Mouse (Mus musculus): Measurements from ENCODE around the gene Tmem14a. TPM values are rescaled to one million over a fixed set of nuclear protein-coding genes. Genes with fewer than 3 reads are reported as not detected.
"Not testable (repeated sequence)": the region's sequence is repeated elsewhere in the genome, so short reads cannot be mapped to it uniquely, and the experiment has no call there.

Gene Tmem14a
- polyA plus RNA-seq, 1 experiment: 0.52 TPM

GRCm38 (mm10) chr1:21271343-21272055 is 53.1 kb downstream of the Tmem14a start:
- H3K4me2 ChIP-seq (ENCODE audit: low read depth): peak overlapping the region; percentile 38
- no peaks in the 10 kb centered on the region for H3K36me3 ChIP-seq (ENCODE audit: control insufficient read depth, insufficient read depth)
- no peak overlapping the region for H3ac ChIP-seq (ENCODE audit: control insufficient read depth, insufficient read length)
- no peaks in the 10 kb centered on the region for H3K27me3 ChIP-seq (ENCODE audit: control insufficient read depth, insufficient read depth, insufficient read length)
- H3K4me3 ChIP-seq: no peak overlapping the region
- H3K79me2 ChIP-seq (ENCODE audit: control insufficient read depth, insufficient read depth): no peaks in the 10 kb centered on the region
- no peak for TF ChIP-seq TCF12 (IDR thresholded peaks at IDR 0.05; ENCODE audit: insufficient read depth, poor library complexity, severe bottlenecking)
- no peak for TF ChIP-seq MAX (IDR thresholded peaks at IDR 0.05; ENCODE audit: low read depth)
- no peak for TF ChIP-seq SRF (IDR thresholded peaks at IDR 0.05; ENCODE audit: control insufficient read depth, insufficient read length, low read depth)
- TF ChIP-seq POLR2A (IDR thresholded peaks at IDR 0.05; ENCODE audit: insufficient read length, low read depth): no peak
- TF ChIP-seq MYOG (IDR thresholded peaks at IDR 0.05; ENCODE audit: control insufficient read depth in 1 of 3, insufficient read depth in 1 of 3, insufficient read length in 2 of 3, low read depth in 2 of 3): no peak
- TF ChIP-seq POLR2AphosphoS2 (IDR thresholded peaks at IDR 0.05; ENCODE audit: insufficient read length, low read depth): no peak
- no peak for TF ChIP-seq CEBPB (IDR thresholded peaks at IDR 0.05; ENCODE audit: insufficient read depth, poor library complexity, severe bottlenecking)
- TF ChIP-seq REST (IDR thresholded peaks at IDR 0.05; ENCODE audit: insufficient read depth, insufficient read length): no peak
- no peak for TF ChIP-seq MYOD1 (IDR thresholded peaks at IDR 0.05; ENCODE audit: control insufficient read depth in 1 of 3, insufficient read length in 2 of 3, low read depth in 2 of 3)
- no peak for TF ChIP-seq E2F4 (IDR thresholded peaks at IDR 0.05; ENCODE audit: insufficient read depth)
- no peak for TF ChIP-seq USF1 (IDR thresholded peaks at IDR 0.05; ENCODE audit: low read depth)
- TF ChIP-seq TCF3 (IDR thresholded peaks at IDR 0.05; ENCODE audit: insufficient read length, low read depth): no peak

- Histone ChIP-seq H3K36me3 (ENCODE audit: control insufficient read depth, insufficient read depth) (no peaks in the 10 kb centered on the region), H3ac (ENCODE audit: control insufficient read depth, insufficient read length) (no peak overlapping the region), H3K79me2 (ENCODE audit: control insufficient read depth, insufficient read depth) (no peaks in the 10 kb centered on the region), H3K27me3 (ENCODE audit: control insufficient read depth, insufficient read depth, insufficient read length) (no peaks in the 10 kb centered on the region), H3K4me2 (ENCODE audit: low read depth) (peak overlapping the region; percentile 38), H3K4me3 (no peak overlapping the region)
- TF ChIP-seq MYOG (IDR thresholded peaks at IDR 0.05; ENCODE audit: control insufficient read depth in 1 of 3, insufficient read depth in 1 of 3, insufficient read length in 2 of 3, low read depth in 2 of 3) (no peak), TCF12 (IDR thresholded peaks at IDR 0.05; ENCODE audit: insufficient read depth, poor library complexity, severe bottlenecking) (no peak), E2F4 (IDR thresholded peaks at IDR 0.05; ENCODE audit: insufficient read depth) (no peak), USF1 (IDR thresholded peaks at IDR 0.05; ENCODE audit: low read depth) (no peak), CEBPB (IDR thresholded peaks at IDR 0.05; ENCODE audit: insufficient read depth, poor library complexity, severe bottlenecking) (no peak), REST (IDR thresholded peaks at IDR 0.05; ENCODE audit: insufficient read depth, insufficient read length) (no peak), SRF (IDR thresholded peaks at IDR 0.05; ENCODE audit: control insufficient read depth, insufficient read length, low read depth) (no peak), MYOD1 (IDR thresholded peaks at IDR 0.05; ENCODE audit: control insufficient read depth in 1 of 3, insufficient read length in 2 of 3, low read depth in 2 of 3) (no peak), MAX (IDR thresholded peaks at IDR 0.05; ENCODE audit: low read depth) (no peak), TCF3 (IDR thresholded peaks at IDR 0.05; ENCODE audit: insufficient read length, low read depth) (no peak), POLR2A (IDR thresholded peaks at IDR 0.05; ENCODE audit: insufficient read length, low read depth) (no peak), POLR2AphosphoS2 (IDR thresholded peaks at IDR 0.05; ENCODE audit: insufficient read length, low read depth) (no peak)
These were observed 53.7 kb downstream of the Tmem14a start for GRCm38 (mm10) chr1:21272056-21272431.

GRCm38 (mm10) chr1:21273091-21273490 is 54.7 kb downstream of the Tmem14a start:
- no peaks in the 10 kb centered on the region for H3K27me3 ChIP-seq (ENCODE audit: control insufficient read depth, insufficient read depth, insufficient read length)
- H3K79me2 ChIP-seq (ENCODE audit: control insufficient read depth, insufficient read depth): no peaks in the 10 kb centered on the region
- H3K4me2 ChIP-seq (ENCODE audit: low read depth): no peak overlapping the region
- no peak overlapping the region for H3K4me3 ChIP-seq
- TF ChIP-seq TCF3 (IDR thresholded peaks at IDR 0.05; ENCODE audit: insufficient read length, low read depth): no peak
- TF ChIP-seq CEBPB (IDR thresholded peaks at IDR 0.05; ENCODE audit: insufficient read depth, poor library complexity, severe bottlenecking): no peak
- no peak for TF ChIP-seq POLR2A (IDR thresholded peaks at IDR 0.05; ENCODE audit: insufficient read length, low read depth)
- no peak for TF ChIP-seq MAX (IDR thresholded peaks at IDR 0.05; ENCODE audit: low read depth)
- TF ChIP-seq SRF (IDR thresholded peaks at IDR 0.05; ENCODE audit: control insufficient read depth, insufficient read length, low read depth): no peak
- TF ChIP-seq E2F4 (IDR thresholded peaks at IDR 0.05; ENCODE audit: insufficient read depth): no peak
- no peak for TF ChIP-seq TCF12 (IDR thresholded peaks at IDR 0.05; ENCODE audit: insufficient read depth, poor library complexity, severe bottlenecking)
- TF ChIP-seq MYOG (IDR thresholded peaks at IDR 0.05; ENCODE audit: control insufficient read depth in 1 of 3, insufficient read depth in 1 of 3, insufficient read length in 2 of 3, low read depth in 2 of 3): no peak
- TF ChIP-seq REST (IDR thresholded peaks at IDR 0.05; ENCODE audit: insufficient read depth, insufficient read length): no peak
- no peak for TF ChIP-seq POLR2AphosphoS2 (IDR thresholded peaks at IDR 0.05; ENCODE audit: insufficient read length, low read depth)
- TF ChIP-seq MYOD1 (IDR thresholded peaks at IDR 0.05; ENCODE audit: control insufficient read depth in 1 of 3, insufficient read length in 2 of 3, low read depth in 2 of 3): no peak
- TF ChIP-seq USF1 (IDR thresholded peaks at IDR 0.05; ENCODE audit: low read depth): no peak
- no peak overlapping the region for H3ac ChIP-seq (ENCODE audit: control insufficient read depth, insufficient read length)
- no peaks in the 10 kb centered on the region for H3K36me3 ChIP-seq (ENCODE audit: control insufficient read depth, insufficient read depth)

- H3K4me2 ChIP-seq (ENCODE audit: low read depth): no peak overlapping the region
- TF ChIP-seq POLR2AphosphoS2 (IDR thresholded peaks at IDR 0.05; ENCODE audit: insufficient read length, low read depth): no peak
- no peak for TF ChIP-seq MYOG (IDR thresholded peaks at IDR 0.05; ENCODE audit: control insufficient read depth in 1 of 3, insufficient read depth in 1 of 3, insufficient read length in 2 of 3, low read depth in 2 of 3)
- TF ChIP-seq TCF12 (IDR thresholded peaks at IDR 0.05; ENCODE audit: insufficient read depth, poor library complexity, severe bottlenecking): no peak
- TF ChIP-seq MAX (IDR thresholded peaks at IDR 0.05; ENCODE audit: low read depth): no peak
- no peak for TF ChIP-seq REST (IDR thresholded peaks at IDR 0.05; ENCODE audit: insufficient read depth, insufficient read length)
- TF ChIP-seq MYOD1 (IDR thresholded peaks at IDR 0.05; ENCODE audit: control insufficient read depth in 1 of 3, insufficient read length in 2 of 3, low read depth in 2 of 3): no peak
- TF ChIP-seq E2F4 (IDR thresholded peaks at IDR 0.05; ENCODE audit: insufficient read depth): no peak
- TF ChIP-seq CEBPB (IDR thresholded peaks at IDR 0.05; ENCODE audit: insufficient read depth, poor library complexity, severe bottlenecking): no peak
- no peak for TF ChIP-seq TCF3 (IDR thresholded peaks at IDR 0.05; ENCODE audit: insufficient read length, low read depth)
- TF ChIP-seq USF1 (IDR thresholded peaks at IDR 0.05; ENCODE audit: low read depth): no peak
- TF ChIP-seq POLR2A (IDR thresholded peaks at IDR 0.05; ENCODE audit: insufficient read length, low read depth): no peak
- TF ChIP-seq SRF (IDR thresholded peaks at IDR 0.05; ENCODE audit: control insufficient read depth, insufficient read length, low read depth): no peak
- H3K27me3 ChIP-seq (ENCODE audit: control insufficient read depth, insufficient read depth, insufficient read length): no peaks in the 10 kb centered on the region
- no peak overlapping the region for H3K4me3 ChIP-seq
- H3K79me2 ChIP-seq (ENCODE audit: control insufficient read depth, insufficient read depth): no peaks in the 10 kb centered on the region
- H3K36me3 ChIP-seq (ENCODE audit: control insufficient read depth, insufficient read depth): no peaks in the 10 kb centered on the region
- H3ac ChIP-seq (ENCODE audit: control insufficient read depth, insufficient read length): no peak overlapping the region
These were observed 56.2 kb downstream of the Tmem14a start for GRCm38 (mm10) chr1:21274437-21275040.

DNA sequence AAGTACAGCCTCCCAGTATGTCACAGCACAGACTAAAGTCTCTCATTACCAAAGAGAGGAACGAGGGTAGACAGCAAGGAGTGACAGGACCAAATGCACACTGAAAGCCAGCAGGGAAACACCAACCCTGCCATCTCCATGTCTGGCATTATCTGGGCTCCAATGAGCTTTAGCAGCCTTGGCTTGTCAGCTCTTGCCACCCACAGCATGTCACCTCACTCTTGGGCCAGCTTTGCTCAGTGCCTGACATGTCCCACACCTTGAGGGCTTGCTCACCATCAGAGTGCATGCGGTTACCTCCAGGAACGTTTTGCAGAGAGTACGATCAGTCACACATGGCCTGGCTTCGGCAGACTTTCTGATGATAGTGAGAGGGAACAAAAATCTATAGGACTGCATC is 57.0 kb downstream of the Tmem14a start:
- H3ac ChIP-seq (ENCODE audit: control insufficient read depth, insufficient read length); H3K79me2 ChIP-seq (ENCODE audit: control insufficient read depth, insufficient read depth); H3K4me2 ChIP-seq (ENCODE audit: low read depth); H3K4me3 ChIP-seq; H3K36me3 ChIP-seq (ENCODE audit: control insufficient read depth, insufficient read depth); H3K27me3 ChIP-seq (ENCODE audit: control insufficient read depth, insufficient read depth, insufficient read length): not testable (repeated sequence)

DNA sequence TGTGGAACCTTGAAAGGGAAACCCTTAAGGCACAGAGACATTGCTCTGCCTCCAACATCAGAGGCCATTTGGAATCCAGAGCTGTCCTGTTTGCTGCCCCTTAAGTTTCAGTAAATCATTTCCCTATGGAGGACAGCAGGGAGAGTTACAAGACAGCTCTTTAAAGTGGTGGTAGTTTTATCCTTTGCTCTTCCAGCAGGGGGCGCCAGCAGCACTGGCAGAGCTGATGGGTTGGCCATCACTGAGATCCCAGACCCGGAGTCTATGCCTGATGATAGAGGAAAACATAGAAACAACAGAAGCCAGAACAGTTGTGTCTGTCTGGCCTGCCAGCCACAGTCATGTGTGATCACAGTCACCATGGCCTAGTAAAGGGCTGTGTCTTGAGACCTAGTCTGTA is 57.8 kb downstream of the Tmem14a start:
- not testable (repeated sequence) for H3K79me2 ChIP-seq (ENCODE audit: control insufficient read depth, insufficient read depth); H3ac ChIP-seq (ENCODE audit: control insufficient read depth, insufficient read length); H3K36me3 ChIP-seq (ENCODE audit: control insufficient read depth, insufficient read depth); H3K4me3 ChIP-seq; H3K4me2 ChIP-seq (ENCODE audit: low read depth); H3K27me3 ChIP-seq (ENCODE audit: control insufficient read depth, insufficient read depth, insufficient read length)
